Mouse (Mus musculus) ES-E14 (cell line): ENCODE measurements at regions not wholly inside any gene's neighbourhood (a gene's known extent, or its start where the extent isn't known, plus 50 kb on each side); places are given as distances from the start of the nearest gene placed in this dataset.

ENCODE experiments used
- DNase-seq: peaks from one replicate; pipeline ENCODE4 v3.0.0-alpha.2; 2013; ENCODE audit warnings: low read depth, low spot score
- H3K27ac ChIP-seq: 2 replicates; pipeline ENCODE4 v1.5.1; 2012; ENCODE audit warnings: low read depth, mild to moderate bottlenecking, low read length, moderate library complexity, mixed read lengths; ENCODE audit not compliant: poor library complexity, insufficient read depth, severe bottlenecking
- H3K36me3 ChIP-seq: 2 replicates; pipeline ENCODE4 v1.6.1; 2012; ENCODE audit warnings: mild to moderate bottlenecking, low read length, moderate library complexity, mixed read lengths; ENCODE audit not compliant: control insufficient read depth, poor library complexity, insufficient read depth, severe bottlenecking
- H3K4me1 ChIP-seq, 2 experiments: fragments of 150-350 bp in 1 of 2; sonication (generic) in 1 of 2; 2 replicates each; pipeline ENCODE4 v1.6.1; 2012; ENCODE audit warnings: low read length in 2 of 2, mild to moderate bottlenecking in 1 of 2, mixed read lengths in 1 of 2; ENCODE audit not compliant: control insufficient read depth in 2 of 2, insufficient read depth in 2 of 2, poor library complexity in 1 of 2
- H3K4me3 ChIP-seq, 2 experiments: fragments of 150-350 bp in 1 of 2; sonication (generic) in 1 of 2; 2 replicates each; pipeline ENCODE4 v1.5.1; 2012; ENCODE audit warnings: low read length in 2 of 2, low read depth in 1 of 2, mild to moderate bottlenecking in 1 of 2, mixed read lengths in 1 of 2; ENCODE audit not compliant: insufficient read depth in 1 of 2, poor library complexity in 1 of 2, severe bottlenecking in 1 of 2
- H3K9ac ChIP-seq: 2 replicates; pipeline ENCODE4 v1.6.1; 2012; ENCODE audit warnings: low read depth, mild to moderate bottlenecking, low read length, mixed read lengths; ENCODE audit not compliant: poor library complexity, insufficient read depth, severe bottlenecking
- H3K9me3 ChIP-seq: fragments of 150-350 bp; sonication (generic); 2 replicates; pipeline ENCODE4 v1.6.1; 2012; ENCODE audit warnings: low read depth, mild to moderate bottlenecking, low read length; ENCODE audit not compliant: control insufficient read depth, insufficient read depth
- CHD2 ChIP-seq: IDR thresholded peaks from 2 replicates; pipeline ENCODE4 v1.6.1; 2014; ENCODE audit warnings: mild to moderate bottlenecking, low read depth, low read length, inconsistent platforms
- HCFC1 ChIP-seq: IDR thresholded peaks from 2 replicates; pipeline ENCODE4 v1.6.1; 2012; ENCODE audit warnings: low read length, inconsistent platforms, borderline replicate concordance; ENCODE audit not compliant: insufficient read depth
- MAFK ChIP-seq: IDR thresholded peaks from 2 replicates; pipeline ENCODE4 v1.6.1; 2014; ENCODE audit warnings: mild to moderate bottlenecking, low read depth, low read length, inconsistent platforms; ENCODE audit not compliant: insufficient read depth
- ZC3H11A ChIP-seq: IDR thresholded peaks from 2 replicates; pipeline ENCODE4 v1.6.1; 2012; ENCODE audit warnings: low read depth, mild to moderate bottlenecking, inconsistent platforms, low read length, borderline replicate concordance
- ZNF384 ChIP-seq: IDR thresholded peaks from 2 replicates; pipeline ENCODE4 v1.6.1; 2012; ENCODE audit warnings: low read depth, low read length, inconsistent platforms
- in situ Hi-C, 2 experiments: fragments of 600-800 bp; cut with MboI; formaldehyde crosslinking; loops; one replicate each; pipeline ENCODE4 v1.15.1; 2025; ENCODE audit warnings: low sequenced_read_pairs in 2 of 2, inconsistent platforms in 1 of 2; ENCODE audit not compliant: unreplicated experiment in 2 of 2

GRCm38 (mm10) chr16:78057549-78057948 lies 243.7 kb upstream of the Cxadr start:
- no peak for DNase-seq
- Histone ChIP-seq H3K9me3 (no peaks in the 10 kb centered on the region), H3K4me3 (no peak overlapping the region), H3K36me3 (no peaks in the 10 kb centered on the region), H3K4me1 (no peaks in the 10 kb centered on the region), H3K27ac (no peak overlapping the region), H3K9ac (no peak overlapping the region)
- in situ Hi-C loops: no loop called here
- TF ChIP-seq ZNF384 (no peak), MAFK (no peak), ZC3H11A (no peak), CHD2 (no peak), HCFC1 (no peak)

- Histone ChIP-seq H3K9ac (no peak overlapping the region), H3K4me3 (no peak overlapping the region), H3K27ac (no peak overlapping the region), H3K9me3 (no peaks in the 10 kb centered on the region), H3K36me3 (no peaks in the 10 kb centered on the region), H3K4me1 (no peaks in the 10 kb centered on the region)
- DNase-seq: no peak
- in situ Hi-C loops: no loop called here
- TF ChIP-seq ZNF384 (no peak), MAFK (no peak), CHD2 (no peak), HCFC1 (no peak), ZC3H11A (no peak)
Observed at GRCm38 (mm10) chr16:78052133-78052532, 249.2 kb upstream of the Cxadr start.

- H3K4me3 ChIP-seq: no peak overlapping the region
- no peaks in the 10 kb centered on the region for H3K36me3 ChIP-seq
- H3K27ac ChIP-seq: no peak overlapping the region
- TF ChIP-seq MAFK (no peak), CHD2 (no peak), ZC3H11A (no peak), HCFC1 (no peak), ZNF384 (no peak)
- H3K9ac ChIP-seq: no peak overlapping the region
- H3K4me1 ChIP-seq: no peaks in the 10 kb centered on the region
- no peak for DNase-seq
- no peaks in the 10 kb centered on the region for H3K9me3 ChIP-seq
- in situ Hi-C loops: no loop called here
Observed at GRCm38 (mm10) chr16:78040149-78040920, 261.0 kb upstream of the Cxadr start.

GRCm38 (mm10) chr16:78019605-78020285 lies 281.5 kb upstream of the Cxadr start:
- H3K27ac ChIP-seq: no peak overlapping the region
- no peaks in the 10 kb centered on the region for H3K36me3 ChIP-seq
- in situ Hi-C loops: no loop called here
- H3K4me1 ChIP-seq: no peaks in the 10 kb centered on the region
- TF ChIP-seq ZC3H11A: no peak
- TF ChIP-seq MAFK: no peak
- no peak for TF ChIP-seq HCFC1
- TF ChIP-seq CHD2: no peak
- no peak for TF ChIP-seq ZNF384
- no peak for DNase-seq
- H3K4me3 ChIP-seq: no peak overlapping the region
- no peak overlapping the region for H3K9ac ChIP-seq
- no peaks in the 10 kb centered on the region for H3K9me3 ChIP-seq
